Mouse (Mus musculus): Measurements from ENCODE around the gene Maged2. TPM values are rescaled to one million over a fixed set of nuclear protein-coding genes. Genes with fewer than 3 reads are reported as not detected.
"Not testable (repeated sequence)": the region's sequence is repeated elsewhere in the genome, so short reads cannot be mapped to it uniquely, and the experiment has no call there.

Gene Maged2
- polyA plus RNA-seq (2014; fragmentation: Nextera tagmentation; extraction: Ambion mirVana) = 685 and 698 TPM in 2 replicates

DNA sequence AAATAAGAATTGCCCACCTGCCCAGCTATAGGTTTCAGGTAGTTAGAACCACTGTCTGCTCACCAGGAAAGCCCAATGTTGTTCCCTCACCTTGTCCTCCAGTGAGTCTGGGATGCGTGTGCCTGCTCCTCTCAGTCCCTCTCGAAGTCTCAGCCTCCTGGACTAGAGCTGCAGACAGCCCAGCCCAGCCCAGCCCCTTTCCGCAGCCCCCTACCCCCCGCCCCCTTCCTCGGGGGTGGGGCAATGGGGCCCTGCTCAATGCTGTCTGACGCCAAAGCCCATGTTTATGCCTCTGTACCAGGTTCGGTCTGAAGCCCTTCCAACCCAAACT is at the start of gene Maged2:
TSS of gene Maged2 (minus strand) at position 207 of the 331 bp plus-strand sequence.
- Histone ChIP-seq H3K4me3 (ENCODE audit: low read length) (peak within 1 kb of the TSS; percentile 49), H3K9ac (ENCODE audit: low read depth, low read length) (peak within 1 kb of the TSS; percentile 56; the same call in 1 of the 2 replicates), H3K36me3 (ENCODE audit: control insufficient read depth, insufficient read depth, low read length) (peaks cover 26% of the 10 kb centered on the region), H3K4me2 (replicated peaks; ENCODE audit: low read depth, low read length) (peak within 1 kb of the TSS; percentile 38), H3K9me3 (ENCODE audit: control insufficient read depth, low read length) (no peaks in the 10 kb centered on the region), H3K27ac (ENCODE audit: low read depth, low read length) (peak within 1 kb of the TSS; percentile 85; the same call in 1 of the 2 replicates), H3K27me3 (ENCODE audit: control insufficient read depth, insufficient read depth, low read length) (no peaks in the 10 kb centered on the region), H3K4me1 (ENCODE audit: control insufficient read depth, insufficient read depth, low read length) (no peaks in the 10 kb centered on the region)
- WGBS = 35% methylated on average over 7 of the region's 7 CpGs
- ATAC-seq (ENCODE audit: low FRiP score, low TSS enrichment) = peak; percentile 64

DNA sequence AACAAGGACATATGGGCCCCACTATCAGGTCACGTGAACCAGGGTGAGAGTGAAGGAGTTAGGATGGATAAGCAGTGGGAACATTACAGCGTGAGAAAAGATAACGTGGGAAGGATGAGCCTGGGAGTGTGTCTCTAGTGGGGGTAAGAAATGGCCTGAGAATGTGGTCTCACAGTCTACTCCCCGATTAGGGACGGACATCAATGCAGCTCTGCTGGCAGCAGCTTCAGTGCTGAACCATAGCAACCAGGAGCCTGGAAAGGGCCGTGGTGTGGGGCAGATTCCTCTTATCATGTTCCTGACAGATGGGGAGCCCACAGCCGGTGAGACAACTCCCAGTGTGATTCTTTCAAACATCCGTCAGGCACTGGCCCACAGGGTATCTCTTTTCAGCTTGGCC is 34.1 kb upstream of the Maged2 start:
- no peak overlapping the region for H3K4me2 ChIP-seq (replicated peaks; ENCODE audit: low read depth, low read length)
- H3K36me3 ChIP-seq (ENCODE audit: control insufficient read depth, insufficient read depth, low read length) = no peaks in the 10 kb centered on the region
- H3K27me3 ChIP-seq (ENCODE audit: control insufficient read depth, insufficient read depth, low read length) = no peaks in the 10 kb centered on the region
- no peak overlapping the region for H3K27ac ChIP-seq (ENCODE audit: low read depth, low read length)
- no peaks in the 10 kb centered on the region for H3K4me1 ChIP-seq (ENCODE audit: control insufficient read depth, insufficient read depth, low read length)
- ATAC-seq (ENCODE audit: low FRiP score, low TSS enrichment) = no peak
- no peaks in the 10 kb centered on the region for H3K9me3 ChIP-seq (ENCODE audit: control insufficient read depth, low read length)
- WGBS = 71% methylated on average over 8 of the region's 8 CpGs
- no peak overlapping the region for H3K4me3 ChIP-seq (ENCODE audit: low read length)
- H3K9ac ChIP-seq (ENCODE audit: low read depth, low read length) = no peak overlapping the region

DNA sequence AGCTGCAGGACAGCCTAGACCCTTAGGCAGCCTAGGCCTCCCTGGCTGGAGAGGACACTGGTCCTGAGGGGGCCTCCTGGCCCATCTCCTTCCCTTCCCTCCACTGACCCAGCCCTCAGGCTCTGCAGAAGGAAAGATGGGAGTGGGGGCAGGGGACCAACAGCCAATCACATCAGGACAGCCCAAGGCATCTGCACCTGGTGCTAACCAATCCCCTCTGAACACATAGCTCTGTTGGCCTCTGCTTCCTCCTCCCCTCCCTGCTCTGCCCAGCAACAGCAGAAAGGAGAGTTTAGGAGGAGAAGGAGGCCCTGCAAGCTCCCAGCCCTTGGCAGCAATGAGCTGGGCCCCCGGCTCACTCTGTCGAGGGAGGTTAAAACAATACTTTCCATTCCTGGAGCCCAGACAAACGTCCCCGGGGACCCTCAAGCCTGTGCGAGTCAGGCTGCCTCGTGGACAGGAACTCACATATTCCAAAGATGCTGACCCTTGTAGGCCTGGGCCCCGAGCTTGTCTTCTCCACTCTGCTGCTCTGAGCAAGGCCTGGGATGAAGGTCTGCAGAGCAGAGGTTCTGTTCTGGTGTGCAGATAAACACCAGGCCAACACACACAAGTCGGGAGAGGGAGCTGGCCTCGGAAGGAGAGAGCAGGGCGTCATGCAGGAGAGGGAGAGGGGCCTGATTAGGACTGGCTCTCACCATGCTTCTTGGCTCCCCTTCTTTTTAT is 31.5 kb upstream of the Maged2 start:
- WGBS = 70% methylated on average over 4 of the region's 10 CpGs
- H3K4me2 ChIP-seq (replicated peaks; ENCODE audit: low read depth, low read length); H3K27me3 ChIP-seq (ENCODE audit: control insufficient read depth, insufficient read depth, low read length); H3K9ac ChIP-seq (ENCODE audit: low read depth, low read length); H3K36me3 ChIP-seq (ENCODE audit: control insufficient read depth, insufficient read depth, low read length); H3K4me3 ChIP-seq (ENCODE audit: low read length); H3K4me1 ChIP-seq (ENCODE audit: control insufficient read depth, insufficient read depth, low read length); H3K9me3 ChIP-seq (ENCODE audit: control insufficient read depth, low read length): not testable (repeated sequence)
- peak; percentile 99 for ATAC-seq (ENCODE audit: low FRiP score, low TSS enrichment)
- peak overlapping the region; percentile 42; the same call in 1 of the 2 replicates for H3K27ac ChIP-seq (ENCODE audit: low read depth, low read length)

DNA sequence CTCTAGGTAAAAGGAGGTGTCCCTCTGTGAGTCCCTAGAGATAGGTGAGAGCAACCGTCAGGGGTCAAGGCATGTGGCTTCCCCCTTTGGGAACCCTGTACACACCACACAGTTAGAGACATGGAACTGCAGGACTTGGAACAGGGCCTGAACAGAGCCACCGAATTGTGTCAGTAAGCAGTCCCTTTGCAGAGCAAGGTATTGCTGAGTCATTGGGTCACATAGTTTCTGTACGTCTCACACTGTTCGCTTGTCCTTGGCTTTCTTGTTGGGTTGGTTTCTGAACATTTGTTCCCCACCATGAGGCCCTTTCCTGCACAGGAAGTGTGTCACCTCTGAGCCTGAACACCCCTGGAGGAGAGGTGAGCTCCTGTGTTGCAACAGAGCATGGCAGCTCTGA is 29.1 kb upstream of the Maged2 start:
- H3K4me3 ChIP-seq (ENCODE audit: low read length); H3K9me3 ChIP-seq (ENCODE audit: control insufficient read depth, low read length); ATAC-seq (ENCODE audit: low FRiP score, low TSS enrichment); H3K27ac ChIP-seq (ENCODE audit: low read depth, low read length); H3K36me3 ChIP-seq (ENCODE audit: control insufficient read depth, insufficient read depth, low read length); H3K9ac ChIP-seq (ENCODE audit: low read depth, low read length); H3K27me3 ChIP-seq (ENCODE audit: control insufficient read depth, insufficient read depth, low read length); H3K4me2 ChIP-seq (replicated peaks; ENCODE audit: low read depth, low read length); H3K4me1 ChIP-seq (ENCODE audit: control insufficient read depth, insufficient read depth, low read length): not testable (repeated sequence)
- 79% methylated on average over 1 of the region's 4 CpGs for WGBS

DNA sequence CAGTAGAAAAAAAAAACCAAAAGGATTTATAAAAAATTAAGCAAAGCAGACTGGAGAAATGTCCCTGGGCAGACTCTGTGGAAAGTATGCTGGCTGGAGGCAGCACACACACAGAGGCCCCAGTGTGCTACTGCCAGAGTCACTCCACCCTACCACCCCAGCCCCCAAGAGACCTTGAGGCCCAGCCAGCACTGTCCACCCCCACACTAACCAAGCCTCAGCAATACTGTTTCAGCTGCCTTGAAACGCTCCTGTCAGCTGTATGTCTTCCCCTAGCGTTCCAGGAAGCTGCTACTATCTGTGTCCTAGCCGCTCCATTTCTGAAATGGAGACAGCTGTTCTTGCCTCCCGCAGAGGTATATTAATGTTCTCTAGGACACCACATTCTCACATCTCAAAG is 16.2 kb upstream of the Maged2 start:
- Histone ChIP-seq H3K9ac (ENCODE audit: low read depth, low read length) (no peak overlapping the region), H3K36me3 (ENCODE audit: control insufficient read depth, insufficient read depth, low read length) (no peaks in the 10 kb centered on the region), H3K4me2 (replicated peaks; ENCODE audit: low read depth, low read length) (no peak overlapping the region), H3K27me3 (ENCODE audit: control insufficient read depth, insufficient read depth, low read length) (no peaks in the 10 kb centered on the region), H3K27ac (ENCODE audit: low read depth, low read length) (no peak overlapping the region), H3K9me3 (ENCODE audit: control insufficient read depth, low read length) (no peaks in the 10 kb centered on the region), H3K4me1 (ENCODE audit: control insufficient read depth, insufficient read depth, low read length) (no peaks in the 10 kb centered on the region), H3K4me3 (ENCODE audit: low read length) (no peak overlapping the region)
- no peak for ATAC-seq (ENCODE audit: low FRiP score, low TSS enrichment)
- 67% methylated on average over 4 of the region's 4 CpGs for WGBS

DNA sequence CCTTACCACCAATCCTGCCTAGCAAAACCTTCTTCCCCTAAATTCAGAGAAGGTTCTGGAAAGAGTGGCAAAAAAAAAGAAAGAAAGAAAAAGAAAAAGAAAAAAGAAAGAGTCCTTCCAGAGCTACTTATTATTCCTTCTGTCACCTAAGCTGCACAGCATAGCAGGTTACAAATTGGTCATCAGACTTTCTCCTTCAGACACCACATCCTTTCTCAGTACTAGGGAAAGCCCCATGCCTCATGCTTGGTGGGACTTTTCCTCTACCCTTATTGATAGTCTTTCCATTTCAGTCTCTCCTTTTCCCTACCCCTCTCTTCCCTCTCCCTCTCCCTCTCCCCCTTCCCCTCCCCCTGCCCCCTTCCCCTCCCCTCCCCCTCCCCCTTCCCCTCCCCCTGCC is 3.1 kb upstream of the Maged2 start:
- Histone ChIP-seq H3K4me1 (ENCODE audit: control insufficient read depth, insufficient read depth, low read length) (no peaks in the 10 kb centered on the region), H3K27me3 (ENCODE audit: control insufficient read depth, insufficient read depth, low read length) (no peaks in the 10 kb centered on the region), H3K9ac (ENCODE audit: low read depth, low read length) (no peak overlapping the region), H3K36me3 (ENCODE audit: control insufficient read depth, insufficient read depth, low read length) (no peaks in the 10 kb centered on the region), H3K9me3 (ENCODE audit: control insufficient read depth, low read length) (no peaks in the 10 kb centered on the region), H3K4me2 (replicated peaks; ENCODE audit: low read depth, low read length) (no peak overlapping the region), H3K4me3 (ENCODE audit: low read length) (no peak overlapping the region), H3K27ac (ENCODE audit: low read depth, low read length) (no peak overlapping the region)
- no peak for ATAC-seq (ENCODE audit: low FRiP score, low TSS enrichment)

DNA sequence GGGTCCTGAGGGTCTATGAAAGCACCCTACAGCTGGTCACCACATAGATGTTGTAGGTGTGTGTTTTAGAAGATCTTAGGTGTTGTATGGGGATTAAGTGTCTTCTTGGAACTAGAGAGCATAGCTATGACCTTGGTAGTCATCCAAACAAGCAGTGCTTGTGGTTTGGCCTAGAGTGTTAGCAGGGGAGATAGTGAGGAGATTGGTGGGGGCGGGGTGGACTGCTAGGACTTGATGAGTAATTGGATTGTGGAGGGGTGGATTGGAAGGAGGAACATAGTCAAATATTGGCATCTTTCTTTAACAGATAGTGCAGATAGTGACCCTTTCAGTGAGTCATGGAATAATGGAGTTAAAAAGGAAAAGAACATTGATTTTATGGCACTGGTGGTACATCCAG is 1.5 kb upstream of the Maged2 start:
- H3K27me3 ChIP-seq (ENCODE audit: control insufficient read depth, insufficient read depth, low read length) = no peaks in the 10 kb centered on the region
- H3K9me3 ChIP-seq (ENCODE audit: control insufficient read depth, low read length) = no peaks in the 10 kb centered on the region
- no peak overlapping the region for H3K4me3 ChIP-seq (ENCODE audit: low read length)
- peaks cover 13% of the 10 kb centered on the region; the same call in 1 of the 2 replicates for H3K36me3 ChIP-seq (ENCODE audit: control insufficient read depth, insufficient read depth, low read length)
- H3K9ac ChIP-seq (ENCODE audit: low read depth, low read length) = no peak overlapping the region
- H3K4me1 ChIP-seq (ENCODE audit: control insufficient read depth, insufficient read depth, low read length) = no peaks in the 10 kb centered on the region
- WGBS = 96% methylated on average over 1 of the region's 1 CpGs
- H3K4me2 ChIP-seq (replicated peaks; ENCODE audit: low read depth, low read length) = no peak overlapping the region
- H3K27ac ChIP-seq (ENCODE audit: low read depth, low read length) = no peak overlapping the region
- no peak for ATAC-seq (ENCODE audit: low FRiP score, low TSS enrichment)

DNA sequence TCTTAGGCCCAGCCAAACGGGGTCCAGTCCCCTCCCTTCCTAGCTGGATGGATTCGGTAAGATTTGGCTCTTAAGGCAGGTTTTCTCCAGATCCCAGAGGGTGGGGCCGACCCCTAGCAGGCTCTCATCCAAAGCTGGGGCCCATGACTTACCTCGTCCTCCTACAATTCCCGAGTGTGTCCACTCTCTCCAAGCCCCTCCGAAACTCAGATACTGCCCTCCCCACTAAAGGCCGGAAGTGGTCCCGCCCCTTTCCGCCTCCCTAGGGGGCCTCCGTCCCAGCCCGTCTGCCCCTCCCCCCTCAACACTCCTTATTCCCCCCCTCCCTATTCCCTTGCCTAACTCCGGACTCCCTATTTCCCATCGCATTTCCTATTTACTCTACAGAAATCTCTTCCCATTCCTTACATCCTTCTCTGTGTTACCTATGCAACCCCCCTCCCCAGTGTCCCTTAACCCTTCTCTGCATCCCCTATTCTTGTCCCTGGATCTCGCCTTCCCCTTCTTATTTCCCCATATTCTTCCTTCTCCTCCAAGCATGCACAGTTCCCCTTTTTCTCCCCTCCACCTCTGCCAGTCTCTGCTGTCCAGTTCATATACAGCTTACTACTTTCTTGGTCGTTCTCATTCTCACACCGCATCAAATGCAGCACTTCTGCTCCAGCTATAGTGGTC is 544 bp downstream of the Maged2 start:
- WGBS = 28% methylated on average over 16 of the region's 16 CpGs
- Histone ChIP-seq H3K4me3 (ENCODE audit: low read length) (peak overlapping the region; percentile 49), H3K4me2 (replicated peaks; ENCODE audit: low read depth, low read length) (peak overlapping the region; percentile 38), H3K4me1 (ENCODE audit: control insufficient read depth, insufficient read depth, low read length) (no peaks in the 10 kb centered on the region), H3K9ac (ENCODE audit: low read depth, low read length) (peak overlapping the region; percentile 56; the same call in 1 of the 2 replicates), H3K9me3 (ENCODE audit: control insufficient read depth, low read length) (no peaks in the 10 kb centered on the region), H3K36me3 (ENCODE audit: control insufficient read depth, insufficient read depth, low read length) (peaks cover 28% of the 10 kb centered on the region), H3K27ac (ENCODE audit: low read depth, low read length) (peak overlapping the region; percentile 85; the same call in 1 of the 2 replicates), H3K27me3 (ENCODE audit: control insufficient read depth, insufficient read depth, low read length) (no peaks in the 10 kb centered on the region)
- peak; percentile 71 for ATAC-seq (ENCODE audit: low FRiP score, low TSS enrichment)

DNA sequence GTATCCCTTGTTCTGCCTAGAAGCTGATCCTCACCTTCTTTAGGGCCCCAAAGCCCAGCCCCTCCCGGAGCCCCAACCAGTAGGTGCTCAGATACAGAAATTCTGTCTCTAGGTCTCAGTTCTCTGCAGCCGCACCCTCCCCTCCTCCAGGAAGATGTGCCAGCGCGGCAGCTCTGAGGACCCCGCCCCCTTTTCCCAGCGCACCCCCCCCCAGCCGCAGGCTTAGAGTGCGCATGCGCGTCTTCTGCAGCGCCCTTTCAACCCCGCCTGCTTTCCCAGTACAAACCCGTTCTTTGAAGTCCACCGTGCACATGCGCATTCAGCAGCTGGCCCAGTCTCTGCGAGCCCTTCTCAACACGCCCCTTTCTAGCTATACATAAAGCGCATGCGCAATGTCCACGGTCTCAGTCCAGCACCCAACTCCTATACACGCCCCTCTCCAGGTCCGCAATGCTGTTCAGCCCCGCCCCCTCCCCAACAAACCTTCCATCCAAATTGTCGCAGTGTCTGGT is 1.3 kb downstream of the Maged2 start:
- peak overlapping the region; percentile 53; the same call in 1 of the 2 replicates for H3K9ac ChIP-seq (ENCODE audit: low read depth, low read length)

More for the DNA sequence above, 1.3 kb downstream of the Maged2 start:
- Histone ChIP-seq H3K4me3 (ENCODE audit: low read length) (peak overlapping the region; percentile 49), H3K27me3 (ENCODE audit: control insufficient read depth, insufficient read depth, low read length) (no peaks in the 10 kb centered on the region; the same call in 1 of the 2 replicates), H3K4me2 (replicated peaks; ENCODE audit: low read depth, low read length) (peak overlapping the region; percentile 43), H3K9me3 (ENCODE audit: control insufficient read depth, low read length) (no peaks in the 10 kb centered on the region), H3K36me3 (ENCODE audit: control insufficient read depth, insufficient read depth, low read length) (peaks cover 31% of the 10 kb centered on the region), H3K27ac (ENCODE audit: low read depth, low read length) (0 out of 2 replicates have a peak overlapping the region, but pooled peaks have one; percentile 17), H3K4me1 (ENCODE audit: control insufficient read depth, insufficient read depth, low read length) (no peaks in the 10 kb centered on the region)
- 37% methylated on average over 24 of the region's 24 CpGs for WGBS
- peak; percentile 96 for ATAC-seq (ENCODE audit: low FRiP score, low TSS enrichment)
